Mouse (Mus musculus) urinary bladder, postnatal 4 days (tissue): ENCODE data around the gene Zfyve16.
A peak's percentile ranks its signal among the peaks of the same experiment; 100 is the strongest.

ENCODE experiments used
- DNase-seq, 2 experiments: peaks; one replicate each; pipeline ENCODE4 v3.0.0; 2021 to 2022; ENCODE audit warnings: low spot score in 2 of 2

Gene Zfyve16

GRCm38 (mm10) chr13:92530721-92531211 is at the start of gene Zfyve16:
Gene Zfyve16, minus strand, starts transcription at chr13:92530868.
- DNase-seq = peak; percentile 94 to 97

GRCm38 (mm10) chr13:92578210-92578609 is 47.5 kb upstream of the Zfyve16 start:
- DNase-seq = no peak

- no peak for DNase-seq
Measured at GRCm38 (mm10) chr13:92576688-92577087, 46.0 kb upstream of the Zfyve16 start.

- DNase-seq = no peak
Measured at GRCm38 (mm10) chr13:92576072-92576471, 45.4 kb upstream of the Zfyve16 start, which contains the start of gene Spz1. Gene Spz1, minus strand, starts transcription at chr13:92576172.

GRCm38 (mm10) chr13:92559429-92559828 is 28.8 kb upstream of the Zfyve16 start:
- no peak for DNase-seq

- DNase-seq = no peak
Measured at GRCm38 (mm10) chr13:92557229-92557628, 26.6 kb upstream of the Zfyve16 start.

GRCm38 (mm10) chr13:92556458-92557126 is 25.9 kb upstream of the Zfyve16 start:
- no peak for DNase-seq

- DNase-seq = no peak
Measured at GRCm38 (mm10) chr13:92547093-92547492, 16.4 kb upstream of the Zfyve16 start.

GRCm38 (mm10) chr13:92540997-92541396 is 10.3 kb upstream of the Zfyve16 start:
- no peak for DNase-seq

- no peak for DNase-seq
Measured at GRCm38 (mm10) chr13:92539126-92539525, 8.5 kb upstream of the Zfyve16 start.

- DNase-seq = no peak
Measured at GRCm38 (mm10) chr13:92533801-92534200, 3.1 kb upstream of the Zfyve16 start.

GRCm38 (mm10) chr13:92532216-92532615 is 1.5 kb upstream of the Zfyve16 start:
- no peak for DNase-seq

GRCm38 (mm10) chr13:92531237-92531636 is 569 bp upstream of the Zfyve16 start:
- DNase-seq = no peak

GRCm38 (mm10) chr13:92529828-92530720 is 594 bp downstream of the Zfyve16 start:
- no peak for DNase-seq

GRCm38 (mm10) chr13:92523178-92523813 is 7.4 kb downstream of the Zfyve16 start:
- DNase-seq = no peak

- DNase-seq = no peak
Measured at GRCm38 (mm10) chr13:92504871-92505270, 25.8 kb downstream of the Zfyve16 start.

GRCm38 (mm10) chr13:92491923-92492322 is 38.7 kb downstream of the Zfyve16 start:
- no peak for DNase-seq

GRCm38 (mm10) chr13:92490817-92491216 is 39.9 kb downstream of the Zfyve16 start:
- no peak for DNase-seq

- DNase-seq = peak; percentile 82 to 85
Measured at GRCm38 (mm10) chr13:92483852-92484463, 46.7 kb downstream of the Zfyve16 start, which contains the start of gene Fam151b. Gene Fam151b, minus strand, starts transcription at chr13:92484015.

- DNase-seq = peak in 1 of 2 experiments; percentile 21
Measured at GRCm38 (mm10) chr13:92483348-92483747, 47.3 kb downstream of the Zfyve16 start.

- DNase-seq = no peak
Measured at GRCm38 (mm10) chr13:92470151-92470550, 60.5 kb downstream of the Zfyve16 start.

- no peak for DNase-seq
Measured at GRCm38 (mm10) chr13:92469381-92469780, 61.3 kb downstream of the Zfyve16 start.
